Mouse (Mus musculus) neutrophil, adult 59 days (primary cell): Measurements from ENCODE around the gene Wdr66. TPM values are rescaled to one million over a fixed set of nuclear protein-coding genes. Genes with fewer than 3 reads are reported as not detected.

Experiments used
- total RNA-seq, 2 experiments: library from RNA; stranded (reverse); gene quantifications; 1 replicate in 1 of 2; 2 replicates in 1 of 2; pipeline ENCODE4 v1.2.4; 2023

Gene Wdr66
- under 1 TPM in 1 of 2 experiments, not detected in 1; 0.18 TPM for total RNA-seq

GRCm38 (mm10) chr5:123251834-123252233, at the start of gene Wdr66:
Gene Wdr66 (plus strand): TSS chr5:123252102.

GRCm38 (mm10) chr5:123343707-123344627, 92.1 kb downstream of the Wdr66 start, which contains the start of gene Bcl7a:
Gene Bcl7a (plus strand): TSS chr5:123343834.

Other genes starting within 250 kb of the Wdr66 start
- 10 to 100 TPM; 73.6 to 76.0 TPM for gene Orai1, start 237.0 kb upstream of the Wdr66 start, total RNA-seq
- under 1 TPM in 1 of 2 experiments, not detected in 1; 0.68 TPM for gene Morn3, start 205.1 kb upstream of the Wdr66 start, total RNA-seq
- 1 to 10 TPM; 2.0 to 5.3 TPM for gene Tmem120b, start 183.7 kb upstream of the Wdr66 start, total RNA-seq
- gene Rhof, start 119.4 kb upstream of the Wdr66 start, total RNA-seq: 10 to 100 TPM; 16.1 to 17.6 TPM
- 10 to 100 TPM; 78.1 to 79.1 TPM for gene Setd1b, start 109.9 kb upstream of the Wdr66 start, total RNA-seq
- gene Psmd9, start 82.7 kb upstream of the Wdr66 start, total RNA-seq: 10 to 100 TPM; 13.1 to 14.3 TPM
- not detected for gene Hpd, start 69.4 kb upstream of the Wdr66 start, total RNA-seq
- 1 to 10 TPM; 7.1 to 9.0 TPM for gene Bcl7a, start 91.7 kb downstream of the Wdr66 start, total RNA-seq
- 10 to 100 TPM; 47.0 to 48.1 TPM for gene Mlxip, start 142.7 kb downstream of the Wdr66 start, total RNA-seq
- gene Lrrc43, start 237.2 kb downstream of the Wdr66 start, total RNA-seq: not detected
- not detected for gene Il31, start 237.4 kb downstream of the Wdr66 start, total RNA-seq